Mouse (Mus musculus): ENCODE data around the gene Spag17. TPM values are rescaled to one million over a fixed set of nuclear protein-coding genes. Genes with fewer than 3 reads are reported as not detected.
"Not testable (repeated sequence)": the region's sequence is repeated elsewhere in the genome, so short reads cannot be mapped to it uniquely, and the experiment has no call there.

Spag17 gene
- polyA plus RNA-seq, 1 experiment = not detected

GRCm38 (mm10) chr3:99881498-99881897 lies 3.7 kb upstream of the Spag17 start:
- no peak for TF ChIP-seq POLR2AphosphoS2 (IDR thresholded peaks at IDR 0.05; ENCODE audit: insufficient read length, low read depth)
- no peak for TF ChIP-seq REST (IDR thresholded peaks at IDR 0.05; ENCODE audit: insufficient read depth, insufficient read length)
- no peak for TF ChIP-seq USF1 (IDR thresholded peaks at IDR 0.05; ENCODE audit: low read depth)
- no peak for TF ChIP-seq SRF (IDR thresholded peaks at IDR 0.05; ENCODE audit: control insufficient read depth, insufficient read length, low read depth)
- no peak for TF ChIP-seq TCF3 (IDR thresholded peaks at IDR 0.05; ENCODE audit: insufficient read length, low read depth)
- no peak for TF ChIP-seq POLR2A (IDR thresholded peaks at IDR 0.05; ENCODE audit: insufficient read length, low read depth)
- TF ChIP-seq MAX (IDR thresholded peaks at IDR 0.05; ENCODE audit: low read depth) = no peak
- Histone ChIP-seq H3ac (ENCODE audit: control insufficient read depth, insufficient read length) (no peak overlapping the region), H3K27me3 (ENCODE audit: control insufficient read depth, insufficient read depth, insufficient read length) (no peaks in the 10 kb centered on the region), H3K36me3 (ENCODE audit: control insufficient read depth, insufficient read depth) (no peaks in the 10 kb centered on the region), H3K4me2 (ENCODE audit: low read depth) (no peak overlapping the region), H3K4me3 (no peak overlapping the region), H3K79me2 (ENCODE audit: control insufficient read depth, insufficient read depth) (no peaks in the 10 kb centered on the region)

DNA sequence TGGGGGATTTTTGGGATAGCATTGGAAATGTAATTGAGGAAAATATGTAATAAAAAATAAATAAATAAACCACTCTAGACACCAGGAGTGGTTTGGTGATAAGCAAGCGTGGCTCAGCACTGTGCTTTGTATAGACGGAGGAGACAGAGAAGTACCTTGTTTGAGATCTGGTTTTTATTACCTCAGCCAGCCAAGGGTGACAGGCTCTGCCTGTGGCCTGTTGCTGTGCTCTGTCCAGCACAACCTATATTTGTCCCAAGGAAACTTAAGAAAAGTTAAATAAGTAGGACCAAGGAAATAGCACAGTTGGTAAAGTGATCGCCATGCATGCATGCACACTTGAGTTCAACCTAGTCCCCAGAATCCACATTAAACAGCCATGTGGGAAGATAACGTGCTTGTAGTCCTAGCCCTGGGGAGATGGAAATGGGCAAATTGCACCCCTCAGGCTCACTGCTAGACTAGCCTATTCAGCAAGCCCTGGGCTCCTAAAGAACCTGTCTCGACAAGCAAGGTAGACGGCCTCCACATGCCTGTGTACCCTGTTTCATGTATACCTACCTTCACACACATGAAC lies 1.1 kb upstream of the Spag17 start:
- Histone ChIP-seq H3K4me3 (no peak overlapping the region), H3K27me3 (ENCODE audit: control insufficient read depth, insufficient read depth, insufficient read length) (no peaks in the 10 kb centered on the region), H3ac (ENCODE audit: control insufficient read depth, insufficient read length) (no peak overlapping the region), H3K79me2 (ENCODE audit: control insufficient read depth, insufficient read depth) (no peaks in the 10 kb centered on the region), H3K36me3 (ENCODE audit: control insufficient read depth, insufficient read depth) (no peaks in the 10 kb centered on the region), H3K4me2 (ENCODE audit: low read depth) (no peak overlapping the region)
- no peak for TF ChIP-seq USF1 (IDR thresholded peaks at IDR 0.05; ENCODE audit: low read depth)
- no peak for TF ChIP-seq REST (IDR thresholded peaks at IDR 0.05; ENCODE audit: insufficient read depth, insufficient read length)
- no peak for TF ChIP-seq CEBPB (IDR thresholded peaks at IDR 0.05; ENCODE audit: insufficient read depth, poor library complexity, severe bottlenecking)
- no peak for TF ChIP-seq E2F4 (IDR thresholded peaks at IDR 0.05; ENCODE audit: insufficient read depth)
- TF ChIP-seq TCF3 (IDR thresholded peaks at IDR 0.05; ENCODE audit: insufficient read length, low read depth) = no peak
- TF ChIP-seq POLR2A (IDR thresholded peaks at IDR 0.05; ENCODE audit: insufficient read length, low read depth) = no peak
- no peak for TF ChIP-seq TCF12 (IDR thresholded peaks at IDR 0.05; ENCODE audit: insufficient read depth, poor library complexity, severe bottlenecking)
- TF ChIP-seq MYOG (IDR thresholded peaks at IDR 0.05; ENCODE audit: control insufficient read depth in 1 of 3, insufficient read depth in 1 of 3, insufficient read length in 2 of 3, low read depth in 2 of 3) = no peak
- TF ChIP-seq MYOD1 (IDR thresholded peaks at IDR 0.05; ENCODE audit: control insufficient read depth in 1 of 3, insufficient read length in 2 of 3, low read depth in 2 of 3) = no peak
- TF ChIP-seq MAX (IDR thresholded peaks at IDR 0.05; ENCODE audit: low read depth) = no peak
- no peak for TF ChIP-seq SRF (IDR thresholded peaks at IDR 0.05; ENCODE audit: control insufficient read depth, insufficient read length, low read depth)
- no peak for TF ChIP-seq POLR2AphosphoS2 (IDR thresholded peaks at IDR 0.05; ENCODE audit: insufficient read length, low read depth)

DNA sequence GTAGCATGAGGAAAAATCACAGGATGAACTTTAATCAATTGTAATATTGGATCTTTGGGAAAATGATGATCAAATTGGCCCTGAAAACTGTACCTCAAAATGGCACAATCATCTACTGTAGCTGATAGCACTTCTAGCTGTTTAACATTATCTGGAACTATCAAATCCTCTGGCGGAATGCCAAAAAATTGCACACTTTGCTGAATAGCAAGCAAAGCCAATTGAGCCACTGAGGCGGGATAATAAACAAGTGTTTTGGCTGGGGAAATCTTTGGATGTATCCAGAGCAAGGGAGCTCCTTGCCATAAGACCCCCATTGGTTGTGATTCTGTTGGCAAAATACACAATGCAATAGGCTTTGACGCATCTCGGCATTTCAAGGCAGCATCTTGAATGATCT lies 9.5 kb downstream of the Spag17 start:
- not testable (repeated sequence) for H3K4me3 ChIP-seq; H3ac ChIP-seq (ENCODE audit: control insufficient read depth, insufficient read length); H3K4me2 ChIP-seq (ENCODE audit: low read depth); H3K79me2 ChIP-seq (ENCODE audit: control insufficient read depth, insufficient read depth); H3K36me3 ChIP-seq (ENCODE audit: control insufficient read depth, insufficient read depth); H3K27me3 ChIP-seq (ENCODE audit: control insufficient read depth, insufficient read depth, insufficient read length)

DNA sequence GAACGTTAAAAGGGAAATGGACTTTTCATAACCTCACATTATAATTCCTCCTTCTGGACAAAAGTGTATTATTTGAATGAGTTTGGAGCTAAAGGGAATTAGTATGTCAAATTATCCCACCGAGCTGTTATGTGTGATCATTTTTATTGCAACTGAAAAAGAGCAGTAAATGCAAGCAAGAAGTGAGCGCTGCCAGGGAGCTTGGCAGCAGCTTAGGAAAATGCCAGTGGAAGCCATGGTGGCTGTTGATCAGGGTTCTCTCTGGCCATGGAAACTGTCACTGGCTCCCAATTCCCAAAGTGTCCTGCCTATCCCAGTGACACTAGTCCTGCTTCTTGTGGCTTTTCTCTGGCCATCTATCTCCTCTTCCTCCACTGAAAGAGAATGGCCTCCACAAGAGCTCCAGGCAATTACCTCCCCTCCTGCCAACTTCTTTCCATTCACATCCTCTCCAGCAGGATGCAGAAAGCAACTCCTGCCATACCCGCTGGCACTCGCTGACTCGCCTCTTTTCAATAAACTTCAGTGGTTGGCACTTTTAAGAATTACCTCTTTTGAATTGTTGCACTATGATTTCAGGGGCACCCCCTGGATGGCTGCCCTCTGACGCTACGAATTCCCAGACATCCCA lies 28.7 kb downstream of the Spag17 start:
- TF ChIP-seq TCF3 (IDR thresholded peaks at IDR 0.05; ENCODE audit: insufficient read length, low read depth) (no peak), CEBPB (IDR thresholded peaks at IDR 0.05; ENCODE audit: insufficient read depth, poor library complexity, severe bottlenecking) (no peak), REST (IDR thresholded peaks at IDR 0.05; ENCODE audit: insufficient read depth, insufficient read length) (no peak), MYOD1 (IDR thresholded peaks at IDR 0.05; ENCODE audit: control insufficient read depth in 1 of 3, insufficient read length in 2 of 3, low read depth in 2 of 3) (no peak), E2F4 (IDR thresholded peaks at IDR 0.05; ENCODE audit: insufficient read depth) (no peak), POLR2A (IDR thresholded peaks at IDR 0.05; ENCODE audit: insufficient read length, low read depth) (no peak)

DNA sequence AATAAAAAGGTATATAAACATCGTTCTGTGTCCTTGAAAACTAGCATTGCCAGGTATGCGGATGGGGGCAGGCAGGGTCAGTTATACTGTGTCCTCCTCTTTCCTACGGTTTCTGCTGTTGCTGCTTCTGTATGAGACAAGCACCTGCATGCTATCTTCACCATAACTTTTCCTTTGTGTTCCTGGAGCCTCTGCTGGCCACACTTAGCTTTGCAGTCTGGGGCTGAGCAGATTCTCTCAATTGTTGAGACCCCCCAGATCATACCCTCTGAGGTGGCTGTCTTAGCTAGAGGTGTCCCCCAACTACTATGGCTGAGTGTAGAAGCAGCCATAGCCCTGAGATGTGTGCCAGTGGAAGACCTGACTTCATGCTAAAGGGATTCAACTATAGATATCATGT lies 37.7 kb downstream of the Spag17 start:
- H3K4me3 ChIP-seq = no peak overlapping the region
- H3K36me3 ChIP-seq (ENCODE audit: control insufficient read depth, insufficient read depth) = no peaks in the 10 kb centered on the region
- no peaks in the 10 kb centered on the region for H3K79me2 ChIP-seq (ENCODE audit: control insufficient read depth, insufficient read depth)
- H3ac ChIP-seq (ENCODE audit: control insufficient read depth, insufficient read length) = no peak overlapping the region
- H3K27me3 ChIP-seq (ENCODE audit: control insufficient read depth, insufficient read depth, insufficient read length) = no peaks in the 10 kb centered on the region
- no peak for TF ChIP-seq TCF3 (IDR thresholded peaks at IDR 0.05; ENCODE audit: insufficient read length, low read depth)
- no peak for TF ChIP-seq CEBPB (IDR thresholded peaks at IDR 0.05; ENCODE audit: insufficient read depth, poor library complexity, severe bottlenecking)
- TF ChIP-seq MAX (IDR thresholded peaks at IDR 0.05; ENCODE audit: low read depth) = no peak
- no peak overlapping the region for H3K4me2 ChIP-seq (ENCODE audit: low read depth)

More for the DNA sequence above, 28.7 kb downstream of the Spag17 start:
- H3K36me3 ChIP-seq (ENCODE audit: control insufficient read depth, insufficient read depth) = no peaks in the 10 kb centered on the region
- no peaks in the 10 kb centered on the region for H3K79me2 ChIP-seq (ENCODE audit: control insufficient read depth, insufficient read depth)
- no peaks in the 10 kb centered on the region for H3K27me3 ChIP-seq (ENCODE audit: control insufficient read depth, insufficient read depth, insufficient read length)
- H3K4me2 ChIP-seq (ENCODE audit: low read depth) = no peak overlapping the region
- H3ac ChIP-seq (ENCODE audit: control insufficient read depth, insufficient read length) = no peak overlapping the region
- no peak overlapping the region for H3K4me3 ChIP-seq

Measured in myocyte (in vitro differentiated cells).